27 mouse cellular contexts compared by ENCODE assay signal in the genomic region with DNA sequence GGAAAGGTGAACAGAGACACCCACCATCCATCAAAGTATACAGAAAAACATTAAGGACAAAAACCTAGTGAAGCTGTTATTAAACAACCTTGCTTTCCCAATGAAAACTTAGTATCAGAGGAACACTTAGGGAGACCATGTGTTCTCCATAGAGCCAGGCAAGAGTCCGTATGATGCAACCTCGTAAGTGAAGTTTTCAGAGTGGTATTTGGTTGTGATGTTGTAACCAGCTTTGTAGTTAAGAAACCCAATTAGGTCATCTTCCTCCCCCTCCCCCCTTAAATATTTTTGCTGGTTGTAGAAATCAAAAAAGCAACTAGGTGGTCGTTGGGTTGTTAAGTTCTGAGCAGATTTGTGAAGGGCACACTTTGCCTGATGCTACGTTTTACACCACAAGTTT.
A peak's percentile ranks its signal among the peaks of the same experiment; 100 is the strongest.
DNase-seq lines count a peak whose midpoint lies in the region; ATAC-seq and TF ChIP-seq lines count a peak whose summit lies in the region.
"Had no signal": no experiment of that assay in that cellular context is flagged by ENCODE, and none has a peak within 500 bp of the region (broad histone marks: within the 10 kb centered on the region; RNA-seq: fewer than 3 reads in every experiment).

No protein-coding gene starts in this region.

- no peak overlapping the region for H3K9ac ChIP-seq in kidney, embryonic 14.5 days (ENCODE audit: low read depth, low read length)
- H3K9ac ChIP-seq: limb, embryonic 13.5 days; midbrain, embryonic 15.5 days had no signal

- intact Hi-C loops in heart, postnatal 14 days (cut with DNase I), result no loop called here

- H3K4me1 ChIP-seq in lung, adult 2 months (ENCODE audit: control insufficient read depth, insufficient read depth, low read length), result peaks cover 20% of the 10 kb centered on the region
- H3K4me1 ChIP-seq in brown adipose tissue, adult 24 weeks (ENCODE audit: control insufficient read depth, insufficient read depth, insufficient read length, low read length), result peaks cover 23% of the 10 kb centered on the region
- H3K4me1 ChIP-seq in kidney, embryonic 14.5 days (ENCODE audit: control insufficient read depth, insufficient read depth, low read length), result peaks cover 29% of the 10 kb centered on the region

- DNase-seq in heart, adult 11 months, result peak; percentile 76
- DNase-seq in heart, postnatal 14 days, result no peak
- peak; percentile 52 for DNase-seq in lung, postnatal 25 days (ENCODE audit: low spot score)
- no peak for DNase-seq in lung, adult 2 months
- no peak for DNase-seq in adrenal gland, postnatal 14 days
- DNase-seq: adrenal gland, adult 8-10 months; cerebellum, adult 11-12 months; cerebellum, postnatal 10 days; gastrocnemius, adult 2 months; kidney, adult 18-20 months; kidney, postnatal 4 days; right cerebral cortex, adult 18-20 months; right cerebral cortex, postnatal 4 days; thymus, adult 18-20 months; thymus, postnatal 25 days had no signal

- ATAC-seq in megakaryocyte progenitor cell, adult 5-6 weeks (replicated peaks; ENCODE audit: poor library complexity), result peak; percentile 83
- ATAC-seq in kidney, embryonic 14.5 days (ENCODE audit: low FRiP score, low TSS enrichment), result no peak
- ATAC-seq: activated CD4-positive, CD25-positive, alpha-beta regulatory T cell, adult 4 months; CD4-positive, CD25-positive, alpha-beta regulatory T cell, adult 4 months; forebrain, embryonic 14.5 days; hindbrain, embryonic 16.5 days; midbrain, embryonic 15.5 days had no signal

- no peak overlapping the region for H3K4me3 ChIP-seq in lung, adult 2 months (replicated peaks; ENCODE audit: extremely low read depth, low read depth, low read length)
- H3K4me3 ChIP-seq in brown adipose tissue, adult 24 weeks (ENCODE audit: insufficient read depth, low read depth, low read length), result no peak overlapping the region
- H3K4me3 ChIP-seq in kidney, embryonic 14.5 days (ENCODE audit: low read length), result no peak overlapping the region
- H3K4me3 ChIP-seq: gastrocnemius, adult 2 months; limb, embryonic 13.5 days; midbrain, embryonic 10.5 days; midbrain, embryonic 15.5 days had no signal

- no peaks in the 10 kb centered on the region for H3K9me3 ChIP-seq in kidney, embryonic 14.5 days (ENCODE audit: control insufficient read depth, low read length)
- H3K9me3 ChIP-seq: limb, embryonic 13.5 days; midbrain, embryonic 10.5 days; midbrain, embryonic 15.5 days had no signal

- peak overlapping the region; percentile 15; the same call in 1 of the 2 replicates for H3K27ac ChIP-seq in brown adipose tissue, adult 24 weeks (replicated peaks; ENCODE audit: low read depth, low read length)
- H3K27ac ChIP-seq in kidney, embryonic 14.5 days (ENCODE audit: low read depth, low read length), result no peak overlapping the region
- H3K27ac ChIP-seq: macrophage; midbrain, embryonic 10.5 days; midbrain, embryonic 15.5 days; stomach, postnatal 0 days had no signal

- TF ChIP-seq CTCF in lung, adult 2 months (IDR thresholded peaks at IDR 0.05; ENCODE audit: insufficient read depth, low read length), result no peak

- no peak overlapping the region for H3K4me2 ChIP-seq in kidney, embryonic 14.5 days (replicated peaks; ENCODE audit: low read depth, low read length)
- H3K4me2 ChIP-seq: limb, embryonic 13.5 days; midbrain, embryonic 15.5 days had no signal

- 43% methylated on average over 4 of the region's 4 CpGs for WGBS in lung, adult 2 months
- 84% methylated on average over 4 of the region's 4 CpGs for WGBS in kidney, embryonic 14.5 days

- no peak for TF ChIP-seq POLR2A in lung, adult 2 months (IDR thresholded peaks at IDR 0.05; ENCODE audit: borderline replicate concordance, extremely low read depth, low read depth, low read length)

- no peaks in the 10 kb centered on the region for H3K36me3 ChIP-seq in kidney, embryonic 14.5 days (ENCODE audit: control insufficient read depth, insufficient read depth, low read length)
- H3K36me3 ChIP-seq: midbrain, embryonic 15.5 days had no signal

- no peaks in the 10 kb centered on the region for H3K27me3 ChIP-seq in kidney, embryonic 14.5 days (ENCODE audit: control insufficient read depth, insufficient read depth, low read length)
- H3K27me3 ChIP-seq: limb, embryonic 13.5 days; midbrain, embryonic 15.5 days had no signal

Comparison
In these comparisons a context has a peak if more than half of its experiments do, and no peak if none do; other contexts are left out.
1. DNase-seq: peak in heart, adult 11 months (single experiment) and lung, postnatal 25 days (single experiment); none in heart, postnatal 14 days (0 of 2), lung, adult 2 months (single experiment) and adrenal gland, postnatal 14 days (single experiment).